Mouse (Mus musculus) c-Kit-positive CD71-positive TER-119-negative erythroid progenitor cells, embryonic 14.5 days (primary cell): Measurements from ENCODE around the gene Arhgef12.
"Not testable (repeated sequence)": the region's sequence is repeated elsewhere in the genome, so short reads cannot be mapped to it uniquely, and the experiment has no call there.

Experiments used
- DNase-seq: peaks from one replicate; pipeline ENCODE4 v3.0.0-alpha.2; 2013; ENCODE audit warnings: low read depth

Arhgef12 gene

DNA sequence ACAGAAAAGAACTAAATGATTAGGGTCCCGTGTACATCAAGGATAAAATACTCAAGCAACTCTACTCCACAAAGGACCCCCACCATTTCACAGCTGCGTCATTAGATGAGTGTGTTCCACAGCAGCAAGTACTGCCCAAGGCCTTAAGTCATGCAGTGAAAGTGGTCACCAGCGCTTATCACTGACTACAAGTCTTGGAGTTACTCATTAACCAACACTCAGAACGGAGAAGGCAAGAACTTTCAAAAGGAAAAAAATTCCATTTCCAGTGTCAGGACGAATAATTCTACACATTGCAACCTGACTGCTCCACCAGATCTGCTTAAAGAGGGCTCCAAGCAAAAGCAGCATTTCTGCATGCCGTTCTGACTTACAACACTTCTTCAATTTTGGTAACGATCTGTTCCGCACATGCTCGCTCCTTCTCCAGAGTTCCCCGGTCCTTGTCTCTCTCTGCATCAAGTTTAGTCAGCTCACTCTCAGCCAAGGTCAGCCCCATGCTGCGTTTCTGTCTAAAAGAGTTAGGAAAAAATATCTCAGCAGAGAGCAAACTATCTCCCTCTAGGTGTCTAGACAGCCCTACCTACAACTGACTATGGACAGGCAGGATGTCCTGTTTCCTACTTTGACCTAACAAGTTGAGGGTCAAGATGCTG lies 106.3 kb downstream of the Arhgef12 start:
- no peak for DNase-seq

- peak; percentile 28 for DNase-seq
Measured at GRCm38 (mm10) chr9:43000070-43000469, 107.0 kb downstream of the Arhgef12 start.

GRCm38 (mm10) chr9:42997526-42997925 lies 109.5 kb downstream of the Arhgef12 start:
- DNase-seq, result no peak

GRCm38 (mm10) chr9:42995298-42995697 lies 111.7 kb downstream of the Arhgef12 start:
- no peak for DNase-seq

DNA sequence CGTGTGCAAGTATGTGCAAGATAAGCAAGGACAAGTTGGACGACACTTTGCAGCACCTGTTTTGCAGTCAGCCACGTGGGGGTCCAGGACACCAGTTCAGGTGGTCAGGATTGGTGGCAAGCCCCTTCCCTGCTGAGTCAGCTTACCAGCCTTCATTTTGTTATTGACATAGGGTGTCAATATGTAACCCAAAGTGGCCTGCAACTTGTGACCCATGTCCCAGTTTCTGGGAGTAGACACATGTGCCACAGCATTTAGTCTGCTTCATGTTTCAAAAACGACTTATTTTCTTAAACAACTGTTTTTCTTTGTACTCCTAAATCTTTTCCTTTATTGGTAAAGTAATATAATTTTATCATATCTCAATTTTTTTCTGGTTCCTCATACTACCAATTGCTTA lies 112.3 kb downstream of the Arhgef12 start:
- DNase-seq, result no peak

- DNase-seq, result peak; percentile 20
Measured at GRCm38 (mm10) chr9:42993659-42994058, 113.4 kb downstream of the Arhgef12 start.

DNA sequence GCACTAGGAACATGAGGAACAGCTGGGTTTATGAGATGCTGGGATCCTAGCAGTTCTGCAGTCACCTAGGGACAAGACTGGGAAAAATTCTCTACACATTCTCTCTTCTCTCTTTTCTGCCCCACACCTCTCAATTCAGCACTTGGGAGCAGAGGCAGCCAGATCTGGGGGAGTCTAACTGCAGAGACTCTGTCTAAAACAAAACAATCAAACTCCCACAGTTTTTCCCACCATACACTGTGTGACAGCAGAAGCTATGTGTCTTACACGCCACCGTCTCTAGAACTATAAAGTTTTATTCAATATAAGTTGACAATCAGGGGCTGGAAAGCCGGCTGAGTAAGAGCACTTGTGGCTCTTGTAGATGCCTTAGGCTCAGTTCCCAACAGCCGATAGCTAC lies 119.1 kb downstream of the Arhgef12 start:
- no peak for DNase-seq

DNA sequence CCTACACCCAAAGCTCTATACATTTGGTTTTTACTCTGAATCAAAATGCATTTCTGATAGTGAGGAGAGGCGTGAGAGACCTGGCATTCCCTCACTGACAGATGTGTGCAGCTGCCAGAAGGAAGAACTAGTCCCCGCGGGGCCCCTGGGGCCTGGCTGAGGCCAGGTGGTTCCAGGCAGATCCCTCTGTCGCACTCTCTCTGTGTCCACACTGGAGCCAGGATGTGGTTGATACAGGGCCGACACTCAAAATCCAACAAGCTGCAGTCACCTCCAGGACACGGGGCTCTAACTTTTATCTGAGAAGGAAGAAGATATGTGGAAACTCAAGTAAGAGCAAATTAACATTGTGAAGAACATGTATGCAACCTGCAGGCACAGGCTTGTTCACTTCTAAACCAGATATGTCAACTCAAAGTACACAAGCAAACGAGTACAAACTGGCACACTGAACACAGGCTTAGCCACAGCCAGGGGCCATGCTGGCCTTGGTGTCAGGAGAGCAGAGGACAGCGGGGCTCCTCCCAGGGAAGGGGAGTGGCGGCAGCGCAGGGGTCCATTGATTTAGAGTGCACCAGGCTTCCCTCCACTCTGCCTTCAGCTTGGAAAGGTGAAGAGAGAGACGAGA lies 138.0 kb downstream of the Arhgef12 start:
- DNase-seq, result no peak

DNA sequence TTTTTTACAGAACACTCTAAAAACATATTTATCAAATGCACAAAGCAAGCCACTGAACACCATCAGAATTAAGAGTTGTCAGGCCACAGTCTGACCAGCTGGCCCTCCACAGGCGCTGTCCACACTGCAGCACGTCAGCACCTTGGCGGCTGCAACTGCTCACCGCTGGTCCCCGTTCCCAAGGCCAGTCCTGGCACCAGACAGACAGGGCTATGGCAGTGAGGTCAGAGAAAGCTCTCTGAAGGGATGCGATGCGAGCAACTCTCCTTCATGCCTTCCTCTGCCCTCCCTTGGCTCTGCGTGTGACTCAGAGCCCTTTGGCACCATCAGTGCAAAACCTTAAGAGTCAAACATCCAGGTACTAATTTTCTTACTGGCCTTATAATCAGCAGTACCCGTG lies 139.3 kb downstream of the Arhgef12 start:
- DNase-seq, result no peak

DNA sequence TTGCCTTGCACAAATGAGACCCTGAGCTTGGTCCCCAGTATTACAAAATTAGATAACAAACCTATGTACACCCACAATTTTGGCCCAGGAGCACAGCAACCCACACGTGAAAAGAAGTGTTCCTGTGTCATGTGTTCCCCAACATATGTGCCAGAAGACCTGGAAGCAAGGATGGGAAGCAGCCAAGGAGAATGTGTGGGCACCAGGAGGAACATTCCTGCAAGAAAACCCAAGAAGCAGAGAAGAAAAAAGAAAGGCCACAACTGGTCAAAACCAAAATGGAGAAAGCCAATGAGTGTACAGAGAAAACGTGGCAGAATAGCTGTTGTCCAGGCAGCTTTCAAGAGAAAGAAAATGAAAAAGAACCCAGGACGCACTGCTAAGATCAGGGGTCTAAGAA lies 142.2 kb downstream of the Arhgef12 start:
- DNase-seq, result not testable (repeated sequence)

DNA sequence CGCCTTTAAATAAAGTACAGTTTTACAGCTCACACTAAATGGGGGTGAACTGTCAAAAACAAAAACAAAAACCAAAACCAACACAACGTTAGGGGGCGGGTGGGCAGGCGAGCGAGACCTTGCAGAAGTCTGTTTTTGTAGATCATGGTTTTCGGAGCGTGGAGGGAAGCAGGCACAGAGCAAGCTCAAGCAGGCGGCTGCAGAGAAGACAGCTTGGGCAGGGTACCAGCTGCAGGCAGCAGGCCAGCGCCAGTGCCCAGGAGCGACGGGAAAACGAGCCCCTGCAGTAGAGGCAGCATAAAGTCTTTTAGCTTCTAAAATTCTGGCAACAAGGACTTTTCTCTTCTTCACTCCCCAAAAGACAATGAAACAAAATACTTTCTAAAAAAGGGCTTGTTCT lies 142.7 kb downstream of the Arhgef12 start:
- DNase-seq, result no peak

- DNase-seq, result no peak
Measured at GRCm38 (mm10) chr9:42962506-42962905, 144.5 kb downstream of the Arhgef12 start.

DNA sequence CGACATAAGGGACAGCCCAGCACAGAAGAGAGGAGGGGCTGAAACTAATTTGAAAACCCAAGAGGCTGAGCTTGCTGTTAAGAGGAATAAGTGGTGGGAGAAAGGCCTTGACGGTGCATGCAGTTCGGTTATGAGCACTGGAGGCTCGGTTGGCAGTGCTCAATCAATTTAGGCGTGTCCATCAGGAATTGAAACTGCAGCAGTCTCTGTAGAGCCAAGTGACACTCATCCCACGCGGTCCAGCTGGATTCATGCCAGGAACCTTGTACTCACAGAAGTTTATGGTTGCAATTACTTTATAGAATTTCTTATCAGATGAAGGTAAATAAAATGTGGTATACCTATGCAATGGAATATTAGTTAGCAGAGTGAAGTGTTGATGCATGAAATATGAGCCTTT lies 148.6 kb downstream of the Arhgef12 start:
- DNase-seq, result no peak

DNA sequence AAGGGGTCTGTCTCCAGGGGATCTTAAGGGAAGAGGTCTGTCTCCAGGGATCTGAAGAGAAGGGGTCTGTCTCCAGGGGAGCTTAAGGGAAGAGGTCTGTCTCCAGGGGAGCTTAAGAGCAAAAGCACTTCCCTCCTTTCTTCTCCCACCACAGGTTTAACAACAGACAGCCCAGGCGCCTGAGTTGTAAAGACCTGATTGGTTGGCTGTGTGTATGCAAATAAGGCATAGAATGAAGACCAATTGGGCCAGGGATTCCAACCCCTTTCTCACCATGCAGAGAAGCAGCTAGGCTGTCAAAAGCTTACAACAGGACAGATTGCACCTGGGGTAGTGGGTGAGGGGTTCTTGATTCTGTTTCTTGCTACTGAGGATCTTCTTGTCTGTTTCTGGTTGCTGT lies 158.7 kb downstream of the Arhgef12 start:
- no peak for DNase-seq

GRCm38 (mm10) chr9:42945174-42945573 lies 161.9 kb downstream of the Arhgef12 start:
- DNase-seq, result no peak

DNA sequence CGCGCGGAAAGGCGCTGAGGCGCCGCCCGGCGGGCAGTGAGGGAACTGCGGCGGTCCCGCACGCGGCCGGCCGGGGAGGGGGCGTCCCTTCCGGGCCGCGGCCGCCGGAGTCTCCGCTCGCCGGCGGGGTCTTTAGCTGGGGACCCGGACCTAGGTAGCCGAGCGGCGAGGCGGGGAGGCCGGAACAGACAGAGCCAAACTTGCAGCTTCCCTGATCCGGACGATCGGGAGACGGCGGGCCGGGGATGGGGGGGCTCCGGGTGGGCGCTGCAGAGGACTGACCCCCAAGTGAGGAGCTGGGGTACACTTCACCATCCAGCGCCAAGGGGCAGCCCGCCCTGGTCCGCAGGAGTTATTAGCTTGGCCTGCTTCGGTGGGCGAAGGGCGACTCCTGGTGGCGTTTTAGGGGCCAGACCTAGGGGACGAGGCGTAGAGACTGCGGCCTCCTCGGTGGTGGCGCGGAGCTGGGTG lies 162.5 kb downstream of the Arhgef12 start:
- peak; percentile 37 for DNase-seq

DNA sequence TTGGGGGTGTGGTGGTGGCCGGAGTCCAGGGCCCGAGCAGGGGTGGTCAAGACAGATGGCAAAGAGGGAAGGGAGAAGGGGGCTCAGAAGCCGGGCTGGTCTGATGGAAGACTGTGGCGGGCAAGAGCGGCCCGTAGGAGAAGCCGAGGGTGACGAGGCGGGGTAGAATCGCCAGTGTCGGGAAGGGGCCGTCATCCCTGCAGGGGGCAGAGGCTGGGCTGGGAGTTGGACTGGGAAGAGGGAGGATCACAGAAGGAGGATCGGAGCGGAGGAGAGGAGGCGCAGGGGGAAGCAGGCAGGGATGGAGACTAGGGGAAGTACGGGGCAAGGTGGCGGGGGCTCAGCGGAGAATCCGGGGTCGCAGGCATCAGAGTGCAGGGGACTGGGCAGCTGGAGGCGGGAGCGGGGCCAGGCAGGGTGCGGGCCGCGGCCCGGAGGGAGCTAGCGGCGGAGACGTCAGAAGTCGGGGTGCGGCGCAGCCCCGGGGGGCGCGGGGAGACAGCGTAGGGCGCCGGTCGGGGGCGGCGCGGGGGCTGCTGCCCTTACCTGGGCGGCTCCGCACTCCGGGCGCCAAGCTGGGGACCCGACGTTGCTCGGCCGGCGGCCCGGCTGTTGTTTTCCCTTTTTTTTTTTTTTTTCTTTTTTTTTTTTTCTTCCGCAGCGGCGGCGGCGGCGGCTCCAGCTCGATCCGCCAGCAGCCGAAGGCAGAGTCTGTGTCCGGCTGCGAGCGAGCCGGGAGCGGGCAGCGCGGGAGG lies 163.1 kb downstream of the Arhgef12 start, which contains the start of gene Grik4:
Grik4 (minus strand) TSS at position 713 of the 755 bp plus-strand sequence.
- DNase-seq, result no peak

DNA sequence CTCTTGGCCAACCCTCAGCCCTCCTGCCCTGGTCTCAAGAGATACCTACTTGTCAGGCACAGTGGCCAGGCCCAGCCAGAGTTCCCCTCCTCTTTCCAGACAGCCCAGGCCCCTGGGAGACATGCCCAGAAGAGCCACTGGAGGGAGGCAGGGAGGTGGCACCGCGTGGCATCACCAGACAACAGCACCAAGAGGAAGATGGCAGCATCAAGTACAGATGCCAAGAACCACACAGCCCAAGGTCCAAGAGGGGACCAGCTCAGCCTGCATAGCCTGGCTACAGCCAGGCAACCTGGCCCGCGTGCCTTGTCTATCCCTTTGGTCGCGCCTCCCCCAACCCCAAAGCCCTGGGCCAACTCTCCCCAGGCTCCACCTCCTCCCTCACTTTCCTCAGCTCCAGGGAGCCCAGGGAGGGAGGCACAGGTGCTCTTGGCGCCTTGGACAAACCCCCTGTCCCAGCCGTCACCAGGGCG lies 163.9 kb downstream of the Arhgef12 start:
- no peak for DNase-seq

DNA sequence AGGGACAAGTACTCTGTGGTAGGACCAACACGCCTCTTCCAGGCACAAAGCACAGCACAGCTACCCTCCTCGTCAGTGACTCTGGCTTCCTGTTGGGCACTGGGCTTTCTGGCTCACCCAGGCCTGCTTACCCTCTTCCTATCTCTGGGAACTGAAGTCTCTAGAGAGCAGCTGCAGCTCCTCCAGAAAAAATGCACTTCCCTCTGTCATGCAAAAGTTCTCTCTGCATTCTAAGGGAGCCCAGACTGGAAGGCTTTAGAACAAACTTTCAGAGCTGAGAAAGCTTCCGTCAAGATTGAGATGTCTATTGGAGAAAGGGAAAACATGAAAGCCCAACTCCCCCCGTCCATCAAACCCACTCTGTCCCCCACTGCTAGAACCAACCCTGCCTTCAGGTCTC lies 164.9 kb downstream of the Arhgef12 start:
- no peak for DNase-seq

DNA sequence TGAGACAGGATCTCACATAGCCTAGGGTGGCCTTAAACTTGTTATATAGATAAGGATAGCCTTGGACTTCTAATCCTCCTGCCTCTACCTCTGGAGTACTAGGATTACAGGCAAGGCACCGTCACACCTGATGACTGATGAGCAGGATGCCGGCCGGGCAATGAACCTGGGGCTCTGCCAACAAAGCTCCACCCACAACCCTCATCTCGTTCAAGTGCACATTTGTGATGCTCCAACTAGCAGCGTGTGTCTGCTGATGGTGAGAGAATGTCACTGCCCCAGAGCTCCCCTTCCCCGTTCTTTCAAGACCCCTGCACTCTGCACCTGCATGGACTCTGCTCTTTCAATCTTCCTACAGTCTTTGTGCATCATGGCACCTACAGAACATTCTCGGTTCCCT lies 174.9 kb downstream of the Arhgef12 start:
- DNase-seq, result no peak

GRCm38 (mm10) chr9:42927498-42927897 lies 179.5 kb downstream of the Arhgef12 start:
- no peak for DNase-seq

- no peak for DNase-seq
Measured at GRCm38 (mm10) chr9:42926564-42926963, 180.5 kb downstream of the Arhgef12 start.

GRCm38 (mm10) chr9:42921830-42922229 lies 185.2 kb downstream of the Arhgef12 start:
- DNase-seq, result no peak
